In genomic region chr7:80986458-80987187, GRCm38 (mm10) we compare ENCODE assay signal across 12 mouse cellular contexts. TPM values are rescaled to one million over a fixed set of nuclear protein-coding genes. Genes with fewer than 3 reads are reported as not detected.
DNase-seq lines count a peak whose midpoint lies in the region; ATAC-seq and TF ChIP-seq lines count a peak whose summit lies in the region.
"Had no signal": no experiment of that assay in that cellular context is flagged by ENCODE, and none has a peak within 500 bp of the region (broad histone marks: within the 10 kb centered on the region; RNA-seq: fewer than 3 reads in every experiment).

No protein-coding gene starts in this region.

- no peaks in the 10 kb centered on the region for H3K9me3 ChIP-seq in heart, embryonic 11.5 days (replicated peaks; ENCODE audit: control insufficient read depth, low read length)
- H3K9me3 ChIP-seq in liver, embryonic 11.5 days (ENCODE audit: control insufficient read depth, low read length) = no peaks in the 10 kb centered on the region
- no peaks in the 10 kb centered on the region for H3K9me3 ChIP-seq in stomach, postnatal 0 days (ENCODE audit: control insufficient read depth, low read length)
- H3K9me3 ChIP-seq: neural tube, embryonic 12.5 days had no signal

- H3K9ac ChIP-seq in heart, embryonic 11.5 days (ENCODE audit: low read depth, low read length) = no peak overlapping the region
- peak overlapping the region; percentile 26 for H3K9ac ChIP-seq in liver, embryonic 11.5 days (ENCODE audit: low read depth, low read length)
- H3K9ac ChIP-seq in stomach, postnatal 0 days (ENCODE audit: low read length) = no peak overlapping the region
- H3K9ac ChIP-seq: neural tube, embryonic 12.5 days had no signal

- H3K4me3 ChIP-seq in heart, embryonic 11.5 days (ENCODE audit: low read depth, low read length) = no peak overlapping the region
- no peak overlapping the region for H3K4me3 ChIP-seq in liver, embryonic 11.5 days (ENCODE audit: low read depth, low read length)
- H3K4me3 ChIP-seq in stomach, postnatal 0 days (ENCODE audit: low read depth, low read length) = no peak overlapping the region
- H3K4me3 ChIP-seq: neural tube, embryonic 12.5 days had no signal

- no peak overlapping the region for H3K27ac ChIP-seq in heart, embryonic 11.5 days (ENCODE audit: low read depth, low read length)
- peak overlapping the region; percentile 72 for H3K27ac ChIP-seq in liver, embryonic 11.5 days (ENCODE audit: low read depth, low read length)
- H3K27ac ChIP-seq in stomach, postnatal 0 days (replicated peaks) = no peak overlapping the region
- H3K27ac ChIP-seq: neural tube, embryonic 12.5 days had no signal

- TF ChIP-seq CTCF in stomach, postnatal 0 days (IDR thresholded peaks at IDR 0.05; ENCODE audit: low read depth) = no peak

- DNase-seq in heart, postnatal 25 days (ENCODE audit: low spot score) = no peak
- peak; percentile 19 for DNase-seq in thymus, postnatal 0 days (ENCODE audit: low spot score)
- DNase-seq in thymus, adult 18-20 months = no peak
- DNase-seq in liver, embryonic 11.5 days (ENCODE audit: low spot score) = no peak
- DNase-seq in stomach, postnatal 0 days (ENCODE audit: low spot score) = no peak
- DNase-seq in layer of hippocampus, adult 18-20 months (ENCODE audit: low spot score in 2 of 2) = no peak
- no peak for DNase-seq in adrenal gland, postnatal 14 days
- DNase-seq: gastrocnemius, postnatal 36 days; kidney, postnatal 14 days; right cerebral cortex, postnatal 4 days had no signal

- peak overlapping the region; percentile 25; the same call in 1 of the 2 replicates for H3K4me2 ChIP-seq in heart, embryonic 11.5 days
- H3K4me2 ChIP-seq in liver, embryonic 11.5 days = peak overlapping the region; percentile 57
- H3K4me2 ChIP-seq in stomach, postnatal 0 days (replicated peaks; ENCODE audit: low read depth) = no peak overlapping the region
- H3K4me2 ChIP-seq: neural tube, embryonic 12.5 days had no signal

- TF ChIP-seq EP300 in stomach, postnatal 0 days (optimal IDR thresholded peaks at IDR 0.05) = no peak

- H3K4me1 ChIP-seq in heart, embryonic 11.5 days (ENCODE audit: control insufficient read depth, insufficient read depth, low read length) = peaks cover 14% of the 10 kb centered on the region; the same call in 1 of the 2 replicates
- peaks cover 34% of the 10 kb centered on the region for H3K4me1 ChIP-seq in liver, embryonic 11.5 days (replicated peaks; ENCODE audit: control insufficient read depth, insufficient read depth, low read length)
- peaks cover 2% of the 10 kb centered on the region for H3K4me1 ChIP-seq in stomach, postnatal 0 days (replicated peaks; ENCODE audit: control insufficient read depth, insufficient read depth)

- 0 out of 2 replicates have a peak, but pooled peaks have one; percentile 10 for ATAC-seq in heart, embryonic 11.5 days (replicated peaks; ENCODE audit: insufficient number of reproducible peaks, low FRiP score, low TSS enrichment)
- peak; percentile 69 for ATAC-seq in liver, embryonic 11.5 days (replicated peaks; ENCODE audit: low FRiP score)
- ATAC-seq in stomach, postnatal 0 days (ENCODE audit: low FRiP score, low TSS enrichment) = 0 out of 2 replicates have a peak, but pooled peaks have one; percentile 38

- intact Hi-C loops in heart, postnatal 25 days (cut with DNase I) = no loop called here

- 13% methylated on average over 6 of the region's 6 CpGs for WGBS in heart, embryonic 11.5 days (ENCODE audit: insufficient replicate concordance)
- WGBS in liver, embryonic 11.5 days = 14% methylated on average over 6 of the region's 6 CpGs
- 22% methylated on average over 6 of the region's 6 CpGs for WGBS in stomach, postnatal 0 days

- H3K27me3 ChIP-seq in heart, embryonic 11.5 days (ENCODE audit: control insufficient read depth, insufficient read depth, low read length) = no peaks in the 10 kb centered on the region
- H3K27me3 ChIP-seq in liver, embryonic 11.5 days (replicated peaks; ENCODE audit: control insufficient read depth, insufficient read depth, low read length) = no peaks in the 10 kb centered on the region
- no peaks in the 10 kb centered on the region for H3K27me3 ChIP-seq in stomach, postnatal 0 days (ENCODE audit: control insufficient read depth, insufficient read depth, low read length)
- H3K27me3 ChIP-seq: neural tube, embryonic 12.5 days had no signal

- H3K36me3 ChIP-seq in heart, embryonic 11.5 days (ENCODE audit: control insufficient read depth, insufficient read depth, low read length) = no peaks in the 10 kb centered on the region
- H3K36me3 ChIP-seq in liver, embryonic 11.5 days (ENCODE audit: control insufficient read depth, insufficient read depth, low read length) = no peaks in the 10 kb centered on the region
- H3K36me3 ChIP-seq in stomach, postnatal 0 days (ENCODE audit: control insufficient read depth, insufficient read depth, low read length) = no peaks in the 10 kb centered on the region
- H3K36me3 ChIP-seq: neural tube, embryonic 12.5 days had no signal

RNA-seq across cellular contexts. Expression of gene Zfp592, which starts 6.9 kb away (rescaled TPM):
- polyA plus RNA-seq in heart, embryonic 11.5 days (2014; fragmentation: Nextera tagmentation; extraction: Ambion mirVana) = 12.4 and 13.4 TPM in 2 replicates
- 10 to 100 TPM; 13.8 to 15.7 TPM for total RNA-seq in heart, postnatal 25 days (2021)
- 11.9 and 13.1 TPM in 2 replicates for polyA plus RNA-seq in thymus, postnatal 0 days (2015; fragmentation: Nextera tagmentation; extraction: Ambion mirVana)
- polyA plus RNA-seq in liver, embryonic 11.5 days (2014; fragmentation: Nextera tagmentation; extraction: Ambion mirVana) = 20.9 and 26.2 TPM in 2 replicates
- 3.0 and 4.6 TPM in 2 replicates for polyA plus RNA-seq in stomach, postnatal 0 days (2015; fragmentation: Nextera tagmentation; extraction: Ambion mirVana)
- 10 to 100 TPM; 19.4 to 20.4 TPM for total RNA-seq in layer of hippocampus, adult 18-20 months (2021)
- 32.5 and 35.7 TPM in 2 replicates for total RNA-seq in adrenal gland, postnatal 14 days (2021)

RNA-seq across cellular contexts. Expression of gene Sec11a, which starts 39.0 kb away (rescaled TPM):
- 135 and 186 TPM in 2 replicates for polyA plus RNA-seq in heart, embryonic 11.5 days (2014; fragmentation: Nextera tagmentation; extraction: Ambion mirVana)
- total RNA-seq in heart, postnatal 25 days (2021) = 10 to 100 TPM; 47.8 to 59.0 TPM
- polyA plus RNA-seq in thymus, postnatal 0 days (2015; fragmentation: Nextera tagmentation; extraction: Ambion mirVana) = 193 and 208 TPM in 2 replicates
- polyA plus RNA-seq in liver, embryonic 11.5 days (2014; fragmentation: Nextera tagmentation; extraction: Ambion mirVana) = 180 and 200 TPM in 2 replicates
- polyA plus RNA-seq in stomach, postnatal 0 days (2015; fragmentation: Nextera tagmentation; extraction: Ambion mirVana) = 167 and 168 TPM in 2 replicates
- 10 to 100 TPM; 46.0 to 51.3 TPM for total RNA-seq in layer of hippocampus, adult 18-20 months (2021)
- 105 and 124 TPM in 2 replicates for total RNA-seq in adrenal gland, postnatal 14 days (2021)

Comparison
In these comparisons a context has a peak if more than half of its experiments do, and no peak if none do; other contexts are left out.
1. ATAC-seq: peak in every context shown above with its lines; median percentile 69 in liver, embryonic 11.5 days; 38 in stomach, postnatal 0 days; 10 in heart, embryonic 11.5 days.